Mouse (Mus musculus): ENCODE measurements around the gene Stard13.

GRCm38 (mm10) chr5:151103284-151103683, 130.4 kb downstream of the Stard13 start:
- TF ChIP-seq CTCF (IDR thresholded peaks at IDR 0.05) (no peak), EP300 (IDR thresholded peaks at IDR 0.05) (no peak)
